In the genomic region with DNA sequence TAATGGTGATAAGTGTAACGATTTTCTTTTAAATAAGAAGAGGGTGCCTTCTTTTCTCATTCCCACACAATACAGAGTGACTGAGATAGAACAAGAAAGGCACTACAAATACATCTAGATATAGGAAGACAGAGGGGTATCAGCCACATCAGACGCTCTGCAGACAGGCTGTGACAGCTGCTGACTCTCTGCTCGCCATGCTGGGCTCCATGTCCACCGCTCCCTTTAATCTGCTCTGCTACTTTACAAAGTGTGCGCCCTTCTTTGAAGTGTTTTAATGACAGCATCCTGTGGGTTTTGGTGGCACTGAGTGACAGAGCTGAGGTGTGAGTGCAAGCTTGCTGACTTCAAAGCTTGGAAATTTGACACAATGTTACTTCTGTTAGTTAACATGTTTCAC, we compare ENCODE assay signal across 18 mouse cellular contexts.
"Had no signal": no experiment of that assay in that cellular context is flagged by ENCODE, and none has a peak within 500 bp of the region (broad histone marks: within the 10 kb centered on the region; RNA-seq: fewer than 3 reads in every experiment).

No protein-coding gene starts in this region.

- H3K9ac ChIP-seq: liver, embryonic 15.5 days; liver, postnatal 0 days; lung, embryonic 15.5 days; midbrain, embryonic 13.5 days; midbrain, embryonic 15.5 days; neural tube, embryonic 12.5 days; stomach, embryonic 15.5 days had no signal

- ATAC-seq: liver, postnatal 0 days; lung, postnatal 0 days; midbrain, embryonic 13.5 days; midbrain, embryonic 15.5 days had no signal

- H3K9me3 ChIP-seq: liver, embryonic 15.5 days; lung, embryonic 15.5 days; megakaryocyte, embryonic 14.5 days; midbrain, embryonic 13.5 days; midbrain, embryonic 15.5 days; neural tube, embryonic 12.5 days; stomach, embryonic 15.5 days had no signal

- H3K4me2 ChIP-seq: liver, embryonic 15.5 days; lung, embryonic 15.5 days; midbrain, embryonic 13.5 days; midbrain, embryonic 15.5 days; neural tube, embryonic 12.5 days; stomach, embryonic 15.5 days had no signal

- H3K27me3 ChIP-seq: liver, embryonic 15.5 days; lung, embryonic 15.5 days; megakaryocyte, embryonic 14.5 days; midbrain, embryonic 13.5 days; midbrain, embryonic 15.5 days; neural tube, embryonic 12.5 days; stomach, embryonic 15.5 days had no signal

- H3K27ac ChIP-seq: liver, embryonic 15.5 days; lung, embryonic 15.5 days; macrophage; midbrain, embryonic 13.5 days; midbrain, embryonic 15.5 days; neural tube, embryonic 12.5 days; stomach, embryonic 15.5 days; stomach, postnatal 0 days had no signal

- DNase-seq: liver, postnatal 0 days; lung, adult 2 months; lung, postnatal 14 days; lung, postnatal 36 days; right cerebral cortex, postnatal 14 days; thymus, adult 2 months; thymus, postnatal 25 days; thymus, postnatal 4 days had no signal

- H3K4me1 ChIP-seq: liver, embryonic 15.5 days; lung, embryonic 15.5 days; megakaryocyte, embryonic 14.5 days; midbrain, embryonic 13.5 days; midbrain, embryonic 15.5 days; neural tube, embryonic 12.5 days; stomach, embryonic 15.5 days had no signal

- H3K4me3 ChIP-seq: liver, embryonic 15.5 days; lung, embryonic 15.5 days; megakaryocyte, embryonic 14.5 days; midbrain, embryonic 13.5 days; midbrain, embryonic 15.5 days; neural tube, embryonic 12.5 days; stomach, embryonic 15.5 days had no signal

- H3K36me3 ChIP-seq: liver, embryonic 15.5 days; lung, embryonic 15.5 days; midbrain, embryonic 13.5 days; midbrain, embryonic 15.5 days; neural tube, embryonic 12.5 days; stomach, embryonic 15.5 days had no signal
